Mouse (Mus musculus) lung, embryonic 15.5 days (tissue): Measurements from ENCODE around the gene Yif1a. TPM values are rescaled to one million over a fixed set of nuclear protein-coding genes. Genes with fewer than 3 reads are reported as not detected.
A peak's percentile ranks its signal among the peaks of the same experiment; 100 is the strongest.
"Not testable (repeated sequence)": the region's sequence is repeated elsewhere in the genome, so short reads cannot be mapped to it uniquely, and the experiment has no call there.

Source experiments
- ATAC-seq: fragments of 200-750 bp; cut with Nextera tagmentation; 2 replicates; pipeline ENCODE4 v1.8.0; 2017; ENCODE audit warnings: moderate number of reproducible peaks, borderline replicate concordance; ENCODE audit not compliant: low FRiP score, low TSS enrichment; ENCODE audit errors: extremely low read depth
- H3K27ac ChIP-seq: fragments of 300-500 bp; sonication (generic); 2 replicates; pipeline ENCODE4 v1.5.1; 2015; ENCODE audit warnings: moderate library complexity, mild to moderate bottlenecking, inconsistent platforms
- H3K27me3 ChIP-seq: fragments of 300-500 bp; sonication (generic); 2 replicates; pipeline ENCODE4 v1.6.1; 2015; ENCODE audit warnings: inconsistent platforms
- H3K36me3 ChIP-seq: fragments of 300-500 bp; sonication (generic); 2 replicates; pipeline ENCODE4 v1.6.1; 2015; ENCODE audit warnings: inconsistent platforms
- H3K4me1 ChIP-seq: fragments of 300-500 bp; sonication (generic); 2 replicates; pipeline ENCODE4 v1.6.1; 2015; ENCODE audit warnings: inconsistent platforms
- H3K4me2 ChIP-seq: fragments of 300-500 bp; sonication (generic); 2 replicates; pipeline ENCODE4 v1.6.1; 2015; ENCODE audit warnings: inconsistent platforms, mild to moderate bottlenecking, moderate library complexity
- H3K4me3 ChIP-seq: fragments of 300-500 bp; sonication (generic); 2 replicates; pipeline ENCODE4 v1.5.1; 2015; ENCODE audit warnings: mild to moderate bottlenecking, inconsistent platforms
- H3K9ac ChIP-seq: fragments of 300-500 bp; sonication (generic); 2 replicates; pipeline ENCODE4 v1.6.1; 2015; ENCODE audit warnings: inconsistent platforms
- H3K9me3 ChIP-seq: fragments of 300-500 bp; sonication (generic); 2 replicates; pipeline ENCODE4 v1.6.1; 2016; ENCODE audit warnings: inconsistent platforms
- WGBS: fragments of 180-500 bp; shearing (Covaris S2); methylation state at CpG from one replicate; pipeline ENCODE4 v1.1.7; 2015; 5-methylcytosine and 5-hydroxymethylcytosine counted together
- polyA plus RNA-seq: library from polyadenylated mRNA; unstranded; fragments of >200 nt; fragmentation: Nextera tagmentation; extraction: Ambion mirVana; gene quantifications from 2 replicates; pipeline ENCODE4 v1.2.1, GENCODE M21; 2015

Yif1a gene
- polyA plus RNA-seq, 1 experiment from 2014 or later: 96.8 TPM

- WGBS: 2% methylated on average over 15 of the region's 15 CpGs
- Histone ChIP-seq H3K9me3 (no peaks in the 10 kb centered on the region), H3K27me3 (peaks cover 38% of the 10 kb centered on the region), H3K4me2 (peak overlapping the region; percentile 87), H3K4me1 (peaks cover 40% of the 10 kb centered on the region), H3K36me3 (no peaks in the 10 kb centered on the region), H3K9ac (no peak overlapping the region), H3K4me3 (peak overlapping the region; percentile 62), H3K27ac (peak overlapping the region; percentile 88; the same call in 1 of the 2 replicates)
- ATAC-seq: no peak
These were observed 15.3 kb upstream of the Yif1a start for GRCm38 (mm10) chr19:5073028-5073427.

- no peak for ATAC-seq
- H3K4me1 ChIP-seq: peaks cover 35% of the 10 kb centered on the region
- H3K27ac ChIP-seq: no peak overlapping the region
- 0 out of 2 replicates have a peak overlapping the region, but pooled peaks have one; percentile 10 for H3K9ac ChIP-seq
- H3K36me3 ChIP-seq: no peaks in the 10 kb centered on the region
- H3K4me3 ChIP-seq: no peak overlapping the region
- no peaks in the 10 kb centered on the region for H3K9me3 ChIP-seq
- H3K4me2 ChIP-seq: 0 out of 2 replicates have a peak overlapping the region, but pooled peaks have one; percentile 87
- 33% methylated on average over 5 of the region's 5 CpGs for WGBS
- peaks cover 36% of the 10 kb centered on the region for H3K27me3 ChIP-seq
These were observed 14.8 kb upstream of the Yif1a start for GRCm38 (mm10) chr19:5073518-5073917.

GRCm38 (mm10) chr19:5079279-5079678, 9.1 kb upstream of the Yif1a start:
- Histone ChIP-seq H3K4me3 (no peak overlapping the region), H3K9me3 (no peaks in the 10 kb centered on the region), H3K36me3 (no peaks in the 10 kb centered on the region), H3K9ac (no peak overlapping the region), H3K27ac (no peak overlapping the region), H3K27me3 (peaks cover 49% of the 10 kb centered on the region), H3K4me2 (no peak overlapping the region), H3K4me1 (no peaks in the 10 kb centered on the region)
- no peak for ATAC-seq
- 87% methylated on average over 1 of the region's 1 CpGs for WGBS

- Histone ChIP-seq H3K9ac (no peak overlapping the region), H3K9me3 (no peaks in the 10 kb centered on the region), H3K27ac (no peak overlapping the region), H3K4me2 (no peak overlapping the region), H3K4me1 (peaks cover 10% of the 10 kb centered on the region; the same call in 1 of the 2 replicates), H3K27me3 (peaks cover 72% of the 10 kb centered on the region), H3K36me3 (no peaks in the 10 kb centered on the region), H3K4me3 (no peak overlapping the region)
- ATAC-seq: no peak
- 57% methylated on average over 18 of the region's 18 CpGs for WGBS
These were observed 6.3 kb upstream of the Yif1a start for GRCm38 (mm10) chr19:5082005-5082404.

GRCm38 (mm10) chr19:5082596-5082995, 5.7 kb upstream of the Yif1a start:
- Histone ChIP-seq H3K27me3 (peaks cover 72% of the 10 kb centered on the region), H3K27ac (no peak overlapping the region), H3K4me1 (peaks cover 15% of the 10 kb centered on the region), H3K36me3 (no peaks in the 10 kb centered on the region), H3K9me3 (no peaks in the 10 kb centered on the region), H3K9ac (no peak overlapping the region), H3K4me2 (no peak overlapping the region), H3K4me3 (no peak overlapping the region)
- no peak for ATAC-seq
- WGBS: 58% methylated on average over 24 of the region's 24 CpGs

- Histone ChIP-seq H3K4me2 (no peak overlapping the region), H3K9me3 (no peaks in the 10 kb centered on the region)
- WGBS: 57% methylated on average over 3 of the region's 3 CpGs
These were observed 4.1 kb upstream of the Yif1a start for GRCm38 (mm10) chr19:5083961-5084833.

GRCm38 (mm10) chr19:5084834-5085144, 3.5 kb upstream of the Yif1a start:
- Histone ChIP-seq H3K9ac (no peak overlapping the region), H3K27ac (no peak overlapping the region), H3K4me1 (peaks cover 25% of the 10 kb centered on the region), H3K9me3 (no peaks in the 10 kb centered on the region), H3K27me3 (peaks cover 68% of the 10 kb centered on the region), H3K4me3 (peak overlapping the region; percentile 47), H3K4me2 (peak overlapping the region; percentile 79), H3K36me3 (no peaks in the 10 kb centered on the region)
- no peak for ATAC-seq
- 4% methylated on average over 15 of the region's 15 CpGs for WGBS

More at GRCm38 (mm10) chr19:5083961-5084833, 4.1 kb upstream of the Yif1a start:
- Histone ChIP-seq H3K36me3 (no peaks in the 10 kb centered on the region), H3K27ac (no peak overlapping the region), H3K4me1 (peaks cover 21% of the 10 kb centered on the region), H3K27me3 (peaks cover 70% of the 10 kb centered on the region), H3K9ac (no peak overlapping the region), H3K4me3 (peak overlapping the region; percentile 47; the same call in 1 of the 2 replicates)
- no peak for ATAC-seq

GRCm38 (mm10) chr19:5085145-5085863, 3.0 kb upstream of the Yif1a start, which contains the start of gene Tmem151a:
Gene Tmem151a (minus strand): TSS chr19:5085531.
- H3K9ac ChIP-seq: no peak within 1 kb of the TSS
- no peak for ATAC-seq
- peak within 1 kb of the TSS; percentile 47 for H3K4me3 ChIP-seq
- peaks cover 25% of the 10 kb centered on the region for H3K4me1 ChIP-seq
- H3K27ac ChIP-seq: no peak within 1 kb of the TSS
- WGBS: under 1% methylated on average over 59 of the region's 69 CpGs
- H3K27me3 ChIP-seq: peaks cover 63% of the 10 kb centered on the region
- 0 out of 2 replicates have a peak, but pooled peaks cover under 1% of the 10 kb centered on the region for H3K36me3 ChIP-seq
- peak within 1 kb of the TSS; percentile 79 for H3K4me2 ChIP-seq
- H3K9me3 ChIP-seq: no peaks in the 10 kb centered on the region

- Histone ChIP-seq H3K36me3 (peaks cover 11% of the 10 kb centered on the region; the same call in 1 of the 2 replicates), H3K27me3 (peaks cover 51% of the 10 kb centered on the region), H3K4me1 (peaks cover 25% of the 10 kb centered on the region)
- H3K4me3 ChIP-seq, H3K9ac ChIP-seq, ATAC-seq, H3K9me3 ChIP-seq, H3K27ac ChIP-seq, H3K4me2 ChIP-seq: not testable (repeated sequence)
- 50% methylated on average over 4 of the region's 4 CpGs for WGBS
These were observed 1.8 kb upstream of the Yif1a start for GRCm38 (mm10) chr19:5086533-5086932.

GRCm38 (mm10) chr19:5089324-5089723, 986 bp downstream of the Yif1a start:
- 83% methylated on average over 4 of the region's 4 CpGs for WGBS
- no peak for ATAC-seq
- H3K27ac ChIP-seq: no peak overlapping the region
- peak overlapping the region; percentile 81 for H3K4me3 ChIP-seq
- peaks cover 23% of the 10 kb centered on the region for H3K27me3 ChIP-seq
- no peaks in the 10 kb centered on the region for H3K9me3 ChIP-seq
- peaks cover 31% of the 10 kb centered on the region for H3K4me1 ChIP-seq
- no peak overlapping the region; the same call in 1 of the 2 replicates for H3K9ac ChIP-seq
- peaks cover 24% of the 10 kb centered on the region for H3K36me3 ChIP-seq
- peak overlapping the region; percentile 85 for H3K4me2 ChIP-seq

GRCm38 (mm10) chr19:5092083-5092482, 3.7 kb downstream of the Yif1a start:
- peaks cover 11% of the 10 kb centered on the region for H3K27me3 ChIP-seq
- no peak for ATAC-seq
- peaks cover 33% of the 10 kb centered on the region for H3K4me1 ChIP-seq
- no peak overlapping the region for H3K9ac ChIP-seq
- no peaks in the 10 kb centered on the region for H3K9me3 ChIP-seq
- H3K4me3 ChIP-seq: no peak overlapping the region
- H3K27ac ChIP-seq: no peak overlapping the region
- peaks cover 24% of the 10 kb centered on the region for H3K36me3 ChIP-seq
- WGBS: 88% methylated on average over 10 of the region's 10 CpGs
- no peak overlapping the region for H3K4me2 ChIP-seq
